Mouse (Mus musculus): ENCODE measurements around the gene Sh2b3. TPM values are rescaled to one million over a fixed set of nuclear protein-coding genes. Genes with fewer than 3 reads are reported as not detected.
"Not testable (repeated sequence)": the region's sequence is repeated elsewhere in the genome, so short reads cannot be mapped to it uniquely, and the experiment has no call there.

Sh2b3 gene
- polyA plus RNA-seq, 1 experiment from 2014 or later, result 9.0 TPM

DNA sequence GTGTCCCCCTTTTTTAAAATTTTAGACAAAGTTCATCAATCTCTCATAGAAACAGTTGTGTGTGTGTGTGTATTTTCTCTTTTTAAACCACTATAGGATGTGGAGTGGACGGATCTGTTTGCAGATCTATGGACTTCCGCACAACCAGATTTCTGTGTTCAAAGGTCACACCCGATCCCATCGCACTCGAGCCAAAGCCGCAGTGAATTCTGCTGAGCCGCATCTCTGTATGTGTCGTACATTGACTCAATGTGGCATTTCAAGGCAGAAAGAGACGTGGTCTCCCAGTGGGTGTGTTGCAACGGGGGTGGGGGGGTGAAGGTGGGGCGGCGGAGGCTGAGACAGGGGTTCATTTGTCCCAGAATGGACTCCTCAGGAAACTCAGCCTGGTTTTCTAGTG is 21.0 kb upstream of the Sh2b3 start:
- Histone ChIP-seq H3K27ac (replicated peaks) (no peak overlapping the region), H3K27me3 (no peaks in the 10 kb centered on the region), H3K4me3 (no peak overlapping the region), H3K4me2 (replicated peaks) (no peak overlapping the region), H3K36me3 (peaks cover 37% of the 10 kb centered on the region), H3K9ac (replicated peaks) (no peak overlapping the region), H3K9me3 (peaks cover 7% of the 10 kb centered on the region; the same call in 1 of the 2 replicates), H3K4me1 (peaks cover 14% of the 10 kb centered on the region)
- no peak for ATAC-seq (ENCODE audit: low FRiP score, low read depth)
- 89% methylated on average over 12 of the region's 12 CpGs for WGBS

DNA sequence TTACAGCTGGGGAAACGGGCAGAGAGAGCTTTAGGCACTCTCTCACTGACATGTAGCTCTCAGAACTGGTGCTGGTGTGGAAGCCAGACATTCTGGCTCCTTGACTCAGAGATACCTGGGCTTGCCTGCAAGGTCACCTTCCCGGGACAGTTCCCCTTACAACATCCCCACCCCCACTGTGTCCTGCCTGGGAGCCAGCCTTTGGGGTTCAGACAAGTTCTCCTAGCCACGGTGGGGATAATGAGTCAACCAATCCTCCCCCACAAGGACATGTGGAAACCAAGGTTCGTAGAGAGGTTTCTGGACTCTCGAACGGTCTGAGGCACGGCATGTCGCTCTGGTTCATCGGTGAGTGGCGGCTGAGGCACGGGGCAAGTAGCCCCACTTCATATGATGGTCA is 19.3 kb upstream of the Sh2b3 start:
- no peak overlapping the region for H3K4me2 ChIP-seq (replicated peaks)
- no peak for ATAC-seq (ENCODE audit: low FRiP score, low read depth)
- H3K4me3 ChIP-seq, result no peak overlapping the region
- H3K27ac ChIP-seq (replicated peaks), result no peak overlapping the region
- peaks cover 54% of the 10 kb centered on the region for H3K36me3 ChIP-seq
- H3K4me1 ChIP-seq, result peaks cover 15% of the 10 kb centered on the region
- H3K9ac ChIP-seq (replicated peaks), result no peak overlapping the region
- H3K27me3 ChIP-seq, result no peaks in the 10 kb centered on the region
- H3K9me3 ChIP-seq, result peaks cover 7% of the 10 kb centered on the region; the same call in 1 of the 2 replicates
- WGBS, result 88% methylated on average over 11 of the region's 11 CpGs

DNA sequence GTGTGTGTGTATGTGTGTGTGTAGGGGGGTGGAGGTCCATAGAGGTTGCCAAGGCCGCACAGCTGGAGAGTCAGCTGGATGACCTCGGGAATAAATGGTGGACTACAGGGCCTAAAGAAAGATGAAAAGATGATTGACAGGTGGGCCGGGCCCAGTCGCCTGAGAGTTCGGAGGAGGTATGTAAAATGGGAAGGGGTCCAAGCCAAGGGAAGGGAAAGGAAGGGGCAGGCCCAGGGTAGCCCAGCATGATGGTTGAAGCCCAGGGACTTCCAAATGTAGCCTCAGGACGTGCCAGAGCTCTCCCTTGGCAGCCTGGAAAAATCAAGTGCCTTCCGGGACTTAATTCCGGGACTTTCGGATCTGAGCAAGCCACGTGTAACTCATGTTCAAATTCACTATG is 17.3 kb upstream of the Sh2b3 start:
- H3K4me1 ChIP-seq, result peaks cover 32% of the 10 kb centered on the region
- H3K9me3 ChIP-seq, result no peaks in the 10 kb centered on the region
- ATAC-seq (ENCODE audit: low FRiP score, low read depth), result no peak
- no peaks in the 10 kb centered on the region for H3K27me3 ChIP-seq
- WGBS, result 70% methylated on average over 10 of the region's 10 CpGs
- H3K9ac ChIP-seq (replicated peaks), result no peak overlapping the region
- no peak overlapping the region for H3K27ac ChIP-seq (replicated peaks)
- H3K36me3 ChIP-seq, result peaks cover 44% of the 10 kb centered on the region
- no peak overlapping the region for H3K4me2 ChIP-seq (replicated peaks)
- H3K4me3 ChIP-seq, result no peak overlapping the region

DNA sequence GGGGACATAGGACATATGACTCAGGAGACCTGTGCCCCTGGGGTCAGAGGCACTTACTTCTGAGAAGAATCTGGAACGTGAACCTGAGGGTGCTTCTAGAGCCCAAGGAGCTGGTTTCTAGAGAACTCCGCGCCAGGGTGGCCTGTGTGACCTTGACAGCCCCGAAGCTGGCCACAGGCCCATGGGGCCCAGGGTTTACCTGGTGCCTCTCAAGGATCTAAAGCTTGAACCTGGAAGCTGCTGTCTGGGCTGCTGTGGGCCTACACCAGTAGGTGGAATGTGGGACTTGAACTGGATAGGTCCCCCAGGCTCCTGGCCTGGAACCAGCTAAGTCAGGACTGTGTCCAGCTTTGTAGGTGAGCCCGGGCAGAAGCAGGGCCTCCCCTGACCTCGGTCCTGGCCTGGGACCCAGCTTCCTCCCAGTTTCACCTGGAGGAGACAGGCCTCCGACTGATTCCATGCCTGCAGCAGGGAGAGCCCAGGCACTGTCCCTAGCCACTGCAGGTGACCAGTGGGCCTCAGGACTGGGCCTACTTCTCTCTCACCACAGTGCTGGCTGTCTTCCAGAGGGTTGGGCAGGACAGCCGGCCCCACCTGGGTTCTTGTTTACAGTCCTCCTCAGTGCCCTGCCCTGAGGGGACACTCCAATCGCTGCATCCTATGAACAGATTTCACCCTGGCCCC is 16.1 kb upstream of the Sh2b3 start:
- H3K4me3 ChIP-seq, result no peak overlapping the region
- no peak overlapping the region for H3K9ac ChIP-seq (replicated peaks)
- no peaks in the 10 kb centered on the region for H3K9me3 ChIP-seq
- no peak overlapping the region for H3K4me2 ChIP-seq (replicated peaks)
- 87% methylated on average over 9 of the region's 9 CpGs for WGBS
- no peak for ATAC-seq (ENCODE audit: low FRiP score, low read depth)
- H3K4me1 ChIP-seq, result peaks cover 36% of the 10 kb centered on the region
- 0 out of 2 replicates have a peak overlapping the region, but pooled peaks have one; percentile 46 for H3K27ac ChIP-seq (replicated peaks)
- no peaks in the 10 kb centered on the region for H3K27me3 ChIP-seq
- H3K36me3 ChIP-seq, result peaks cover 44% of the 10 kb centered on the region

GRCm38 (mm10) chr5:121849478-121850349 is 12.3 kb upstream of the Sh2b3 start:
- Histone ChIP-seq H3K27ac (replicated peaks) (peak overlapping the region; percentile 26; the same call in 1 of the 2 replicates), H3K27me3 (peaks cover 17% of the 10 kb centered on the region), H3K36me3 (peaks cover 36% of the 10 kb centered on the region), H3K9ac (replicated peaks) (peak overlapping the region; percentile 92), H3K4me1 (peaks cover 44% of the 10 kb centered on the region), H3K4me2 (replicated peaks) (peak overlapping the region; percentile 62), H3K9me3 (no peaks in the 10 kb centered on the region), H3K4me3 (peak overlapping the region; percentile 77)
- ATAC-seq (ENCODE audit: low FRiP score, low read depth), result no peak
- WGBS, result 45% methylated on average over 20 of the region's 20 CpGs

- Histone ChIP-seq H3K9me3 (no peaks in the 10 kb centered on the region), H3K27ac (replicated peaks) (peak within 1 kb of the TSS; percentile 73), H3K27me3 (peaks cover 25% of the 10 kb centered on the region), H3K4me3 (peak within 1 kb of the TSS; percentile 77), H3K4me1 (peaks cover 34% of the 10 kb centered on the region), H3K4me2 (replicated peaks) (peak within 1 kb of the TSS; percentile 62), H3K36me3 (peaks cover 27% of the 10 kb centered on the region), H3K9ac (replicated peaks) (peak within 1 kb of the TSS; percentile 92)
- under 1% methylated on average over 40 of the region's 42 CpGs for WGBS
- ATAC-seq (ENCODE audit: low FRiP score, low read depth), result peak; percentile 94
Observed at GRCm38 (mm10) chr5:121848743-121849142, 11.3 kb upstream of the Sh2b3 start, which contains the start of gene Pheta1. Gene Pheta1, plus strand, starts transcription at chr5:121848984.

GRCm38 (mm10) chr5:121848035-121848519 is 10.6 kb upstream of the Sh2b3 start:
- Histone ChIP-seq H3K9ac (replicated peaks) (peak overlapping the region; percentile 53), H3K4me1 (peaks cover 33% of the 10 kb centered on the region), H3K27ac (replicated peaks) (peak overlapping the region; percentile 73), H3K27me3 (peaks cover 32% of the 10 kb centered on the region), H3K4me2 (replicated peaks) (peak overlapping the region; percentile 62), H3K4me3 (peak overlapping the region; percentile 77), H3K36me3 (peaks cover 21% of the 10 kb centered on the region), H3K9me3 (no peaks in the 10 kb centered on the region)
- WGBS, result 0% methylated on average over 17 of the region's 17 CpGs
- ATAC-seq (ENCODE audit: low FRiP score, low read depth), result 0 out of 2 replicates have a peak, but pooled peaks have one; percentile 45

GRCm38 (mm10) chr5:121847269-121847668 is 9.8 kb upstream of the Sh2b3 start:
- not testable (repeated sequence) for H3K27ac ChIP-seq (replicated peaks); H3K9me3 ChIP-seq; H3K4me2 ChIP-seq (replicated peaks); H3K4me3 ChIP-seq; H3K9ac ChIP-seq (replicated peaks); ATAC-seq (ENCODE audit: low FRiP score, low read depth)
- 81% methylated on average over 3 of the region's 3 CpGs for WGBS
- H3K4me1 ChIP-seq, result peaks cover 38% of the 10 kb centered on the region
- peaks cover 13% of the 10 kb centered on the region for H3K36me3 ChIP-seq
- H3K27me3 ChIP-seq, result peaks cover 38% of the 10 kb centered on the region

DNA sequence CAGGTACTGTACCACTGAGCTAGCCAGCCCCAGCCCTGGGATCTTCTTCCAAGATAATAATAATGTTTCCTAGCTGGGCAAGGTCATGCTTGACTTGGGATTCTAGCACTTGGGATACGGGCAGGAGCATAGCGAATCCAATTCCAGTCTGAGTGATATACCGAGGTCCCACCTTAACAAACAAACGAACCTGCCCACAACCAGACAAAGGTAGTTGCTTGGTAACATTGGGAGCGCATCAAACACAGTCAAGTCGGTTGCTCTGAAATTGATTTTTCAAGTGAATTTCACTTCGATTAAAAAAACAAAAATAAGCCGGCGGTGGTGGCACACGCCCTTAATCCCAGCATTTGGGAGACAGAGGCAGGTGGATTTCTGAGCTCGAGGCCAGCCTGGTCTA is 8.9 kb upstream of the Sh2b3 start:
- no peak overlapping the region for H3K4me2 ChIP-seq (replicated peaks)
- peaks cover 47% of the 10 kb centered on the region for H3K27me3 ChIP-seq
- H3K4me3 ChIP-seq, result no peak overlapping the region
- ATAC-seq (ENCODE audit: low FRiP score, low read depth), result no peak
- no peak overlapping the region for H3K9ac ChIP-seq (replicated peaks)
- no peak overlapping the region for H3K27ac ChIP-seq (replicated peaks)
- peaks cover 38% of the 10 kb centered on the region for H3K4me1 ChIP-seq
- WGBS, result 83% methylated on average over 11 of the region's 11 CpGs
- peaks cover 3% of the 10 kb centered on the region; the same call in 1 of the 2 replicates for H3K36me3 ChIP-seq
- no peaks in the 10 kb centered on the region for H3K9me3 ChIP-seq

GRCm38 (mm10) chr5:121845361-121845760 is 7.9 kb upstream of the Sh2b3 start:
- Histone ChIP-seq H3K9me3 (no peaks in the 10 kb centered on the region), H3K4me2 (replicated peaks) (no peak overlapping the region), H3K9ac (replicated peaks) (no peak overlapping the region), H3K27me3 (peaks cover 55% of the 10 kb centered on the region), H3K27ac (replicated peaks) (0 out of 2 replicates have a peak overlapping the region, but pooled peaks have one; percentile 3), H3K4me3 (no peak overlapping the region), H3K4me1 (peaks cover 29% of the 10 kb centered on the region), H3K36me3 (no peaks in the 10 kb centered on the region)
- no peak for ATAC-seq (ENCODE audit: low FRiP score, low read depth)
- 42% methylated on average over 4 of the region's 4 CpGs for WGBS

DNA sequence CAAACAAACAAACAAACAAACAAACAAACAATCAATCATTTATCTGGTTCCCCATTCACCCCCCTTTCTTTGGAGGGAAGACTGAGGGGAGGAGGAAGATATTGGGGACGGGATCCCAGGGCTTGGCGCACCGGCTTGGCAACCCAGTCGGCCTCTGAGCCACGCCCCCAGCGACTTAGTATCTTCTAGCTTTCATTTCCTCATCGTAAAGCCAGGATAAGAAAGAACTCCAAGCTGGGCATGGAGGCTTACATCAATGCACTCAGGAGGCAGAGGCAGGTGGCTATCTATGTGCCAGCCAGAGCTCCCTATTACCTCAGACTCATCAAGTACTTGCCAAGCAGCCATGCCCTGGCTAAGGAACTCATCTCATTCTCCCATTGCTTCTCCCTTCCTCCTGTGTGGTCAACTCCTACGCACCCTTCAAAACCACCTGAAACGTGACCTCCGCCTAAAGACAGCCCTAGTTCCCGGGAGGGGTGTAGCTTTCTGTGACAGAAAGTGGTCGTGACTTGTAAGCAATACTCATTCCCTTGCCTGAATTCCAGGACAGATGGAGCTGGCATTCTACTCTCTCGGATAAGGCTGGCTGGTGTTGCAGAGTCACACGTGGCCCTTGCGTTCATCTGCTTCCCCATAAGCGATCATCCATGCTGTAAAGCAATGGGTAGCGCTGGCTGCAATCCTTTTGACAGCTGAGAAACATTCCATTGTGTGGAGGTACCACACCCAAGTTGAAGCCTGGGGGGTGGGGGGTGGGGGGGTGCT is 5.9 kb upstream of the Sh2b3 start:
- 16% methylated on average over 17 of the region's 17 CpGs for WGBS

More for the DNA sequence above, 5.9 kb upstream of the Sh2b3 start:
- Histone ChIP-seq H3K27ac (replicated peaks) (no peak overlapping the region), H3K9ac (replicated peaks) (peak overlapping the region; percentile 51; the same call in 1 of the 2 replicates), H3K27me3 (peaks cover 72% of the 10 kb centered on the region), H3K4me1 (peaks cover 24% of the 10 kb centered on the region), H3K4me2 (replicated peaks) (peak overlapping the region; percentile 67), H3K36me3 (no peaks in the 10 kb centered on the region), H3K9me3 (no peaks in the 10 kb centered on the region), H3K4me3 (peak overlapping the region; percentile 43)
- ATAC-seq (ENCODE audit: low FRiP score, low read depth), result no peak
